Mouse (Mus musculus) ES-Bruce4 (cell line): ENCODE data around the gene Ssbp4. TPM values are rescaled to one million over a fixed set of nuclear protein-coding genes. Genes with fewer than 3 reads are reported as not detected.

Experiments used
- H3K27ac ChIP-seq: 2 replicates; pipeline ENCODE4 v1.5.1; 2012; ENCODE audit warnings: low read length, inconsistent platforms; ENCODE audit not compliant: insufficient read depth
- H3K27me3 ChIP-seq: 2 replicates; pipeline ENCODE4 v1.6.1; 2012; ENCODE audit warnings: mild to moderate bottlenecking, low read length, inconsistent platforms; ENCODE audit not compliant: control insufficient read depth, poor library complexity, insufficient read depth, severe bottlenecking
- H3K36me3 ChIP-seq: 2 replicates; pipeline ENCODE4 v1.6.1; 2012; ENCODE audit warnings: inconsistent platforms, mild to moderate bottlenecking, low read length, moderate library complexity; ENCODE audit not compliant: control insufficient read depth, poor library complexity, insufficient read depth, severe bottlenecking
- H3K4me1 ChIP-seq: one replicate; pipeline ENCODE4 v1.8.1; 2011; ENCODE audit warnings: low read length; ENCODE audit not compliant: control insufficient read depth, insufficient read depth
- H3K4me3 ChIP-seq: 2 replicates; pipeline ENCODE4 v1.5.1; 2011; ENCODE audit warnings: low read depth, mild to moderate bottlenecking, low read length
- H3K9ac ChIP-seq: 2 replicates; pipeline ENCODE4 v1.6.1; 2012; ENCODE audit warnings: low read depth, mild to moderate bottlenecking, inconsistent platforms; ENCODE audit not compliant: poor library complexity, severe bottlenecking
- H3K9me3 ChIP-seq: replicated peaks from 2 replicates; pipeline ENCODE4 v1.6.1; 2012; ENCODE audit warnings: mild to moderate bottlenecking, low read length, inconsistent platforms; ENCODE audit not compliant: control insufficient read depth, poor library complexity, insufficient read depth, severe bottlenecking
- CTCF ChIP-seq: IDR thresholded peaks from one replicate; pipeline ENCODE4 v1.8.1; 2011; ENCODE audit warnings: low read depth, low read length
- EP300 ChIP-seq: IDR thresholded peaks from 2 replicates; pipeline ENCODE4 v1.6.1; 2011; ENCODE audit warnings: low read depth, low read length; ENCODE audit not compliant: insufficient read depth
- POLR2A ChIP-seq: IDR thresholded peaks from one replicate; pipeline ENCODE4 v1.8.1; 2011; ENCODE audit warnings: low read length; ENCODE audit not compliant: insufficient read depth
- polyA plus RNA-seq: library from polyadenylated mRNA; stranded (reverse); fragments of >200 nt; gene quantifications from 2 replicates; pipeline ENCODE4 v1.2.4, GENCODE M21; 2011; ENCODE audit warnings: low read depth; ENCODE audit not compliant: missing spikeins, insufficient read depth, insufficient read length

Gene Ssbp4
- polyA plus RNA-seq, 1 experiment, result 50.2 TPM

DNA sequence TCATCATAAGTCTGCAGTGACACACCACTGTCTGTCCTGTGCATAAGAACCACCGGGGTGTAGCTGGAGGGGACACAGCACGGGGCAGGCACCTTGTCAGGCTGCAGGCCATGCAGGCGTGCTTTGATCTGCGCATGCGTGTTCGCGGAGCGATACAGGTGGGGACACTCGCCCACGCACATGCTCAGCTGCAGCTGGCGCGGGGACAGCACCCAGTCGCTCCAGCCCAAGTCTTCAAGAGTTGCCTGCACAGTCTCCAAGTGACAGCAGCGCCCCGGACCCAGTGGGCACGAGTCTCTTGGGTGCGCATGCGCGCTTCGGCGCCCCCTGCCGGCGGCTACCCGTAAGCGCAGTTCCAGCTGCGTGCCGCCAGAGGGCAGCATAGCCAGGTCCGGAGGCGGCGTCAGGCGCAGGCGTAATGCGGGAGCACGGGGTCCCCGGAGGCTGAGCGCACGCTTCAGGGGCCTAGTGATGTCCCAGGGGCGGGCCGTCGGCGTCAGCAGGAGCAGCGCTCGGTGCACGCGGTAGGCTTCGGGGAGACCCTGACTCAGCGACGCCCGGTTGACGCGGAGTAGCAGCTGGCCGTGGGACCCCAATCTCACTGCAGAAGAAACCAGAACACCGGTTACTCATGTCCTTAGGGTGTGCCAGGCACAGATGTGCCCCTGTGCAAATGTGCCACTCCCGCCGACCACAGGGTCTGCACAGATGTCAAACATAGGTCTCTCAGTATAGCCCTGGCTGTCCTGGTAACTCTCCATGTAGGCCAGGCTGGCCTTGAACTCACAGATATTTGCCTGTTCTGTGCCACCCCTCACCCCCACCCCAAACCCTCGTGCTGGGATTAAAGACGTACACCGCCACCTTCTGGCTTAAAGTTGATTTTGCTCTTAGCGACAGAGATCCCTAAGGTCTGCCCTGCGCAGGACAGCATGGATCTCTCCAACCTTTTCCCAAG lies 21.2 kb upstream of the Ssbp4 start:
- 0 out of 2 replicates have a peak, but pooled peaks cover under 1% of the 10 kb centered on the region for H3K9me3 ChIP-seq
- peaks cover 4% of the 10 kb centered on the region for H3K4me1 ChIP-seq
- peak overlapping the region; percentile 62 for H3K4me3 ChIP-seq
- H3K27ac ChIP-seq, result peak overlapping the region; percentile 82
- H3K9ac ChIP-seq, result peak overlapping the region; percentile 69
- H3K36me3 ChIP-seq, result no peaks in the 10 kb centered on the region
- no peaks in the 10 kb centered on the region for H3K27me3 ChIP-seq
- TF ChIP-seq CTCF, result peak; percentile 100
- no peak for TF ChIP-seq POLR2A
- TF ChIP-seq EP300, result peak; percentile 64; the same call in 1 of the 2 replicates

DNA sequence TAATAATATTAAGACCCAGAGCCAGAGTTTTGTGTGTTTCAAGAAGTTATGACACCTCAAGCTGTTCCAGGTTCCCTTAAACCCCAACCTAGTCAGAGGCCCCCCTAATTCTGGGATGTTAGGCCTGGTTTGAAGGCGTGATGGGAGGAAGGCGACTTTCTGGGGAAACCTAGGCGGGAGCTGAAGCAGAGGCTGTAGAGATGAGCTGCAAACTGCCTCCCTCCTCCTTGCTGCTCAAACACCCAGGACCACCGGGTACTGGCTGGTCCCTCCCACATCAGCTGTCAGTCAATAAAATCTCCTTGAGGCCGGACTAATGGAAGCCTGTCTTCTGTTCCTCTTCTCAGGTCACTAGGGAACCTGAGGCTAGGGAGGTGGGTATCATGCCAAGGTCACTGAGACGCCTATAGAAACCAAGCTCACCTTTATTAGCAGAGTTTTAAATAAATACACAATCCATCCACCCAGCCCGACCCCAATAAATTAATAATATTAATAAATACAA lies 20.4 kb upstream of the Ssbp4 start:
- Histone ChIP-seq H3K27me3 (no peaks in the 10 kb centered on the region), H3K9ac (peak overlapping the region; percentile 69; the same call in 1 of the 2 replicates), H3K36me3 (no peaks in the 10 kb centered on the region), H3K4me3 (no peak overlapping the region), H3K27ac (no peak overlapping the region), H3K4me1 (peaks cover 4% of the 10 kb centered on the region), H3K9me3 (0 out of 2 replicates have a peak, but pooled peaks cover 2% of the 10 kb centered on the region)
- TF ChIP-seq CTCF (no peak), POLR2A (no peak), EP300 (no peak)

DNA sequence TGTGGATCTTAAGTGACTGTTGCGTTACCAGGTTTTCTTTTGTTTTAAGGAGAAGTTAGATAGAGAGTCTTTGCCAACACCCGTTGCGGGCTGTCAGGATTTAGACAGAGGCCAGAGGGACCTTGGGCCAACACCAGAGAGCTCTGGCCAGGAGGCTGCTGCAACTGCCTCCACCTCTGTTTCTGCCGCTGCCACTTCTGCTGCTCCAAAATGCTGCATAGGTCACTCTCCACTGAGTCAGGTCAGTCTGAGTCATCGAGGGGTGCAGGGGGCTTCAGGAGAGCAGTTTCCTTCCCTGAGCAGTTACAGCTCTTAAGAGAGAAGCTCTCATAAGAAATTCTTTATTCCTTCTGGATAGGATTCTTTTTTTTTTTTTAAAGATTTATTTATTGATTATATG lies 18.4 kb upstream of the Ssbp4 start:
- no peak overlapping the region for H3K4me3 ChIP-seq
- H3K4me1 ChIP-seq, result no peaks in the 10 kb centered on the region
- H3K27me3 ChIP-seq, result no peaks in the 10 kb centered on the region
- no peaks in the 10 kb centered on the region for H3K36me3 ChIP-seq
- H3K27ac ChIP-seq, result no peak overlapping the region
- TF ChIP-seq CTCF (no peak), EP300 (no peak), POLR2A (no peak)
- H3K9me3 ChIP-seq, result 0 out of 2 replicates have a peak, but pooled peaks cover 2% of the 10 kb centered on the region
- H3K9ac ChIP-seq, result no peak overlapping the region

DNA sequence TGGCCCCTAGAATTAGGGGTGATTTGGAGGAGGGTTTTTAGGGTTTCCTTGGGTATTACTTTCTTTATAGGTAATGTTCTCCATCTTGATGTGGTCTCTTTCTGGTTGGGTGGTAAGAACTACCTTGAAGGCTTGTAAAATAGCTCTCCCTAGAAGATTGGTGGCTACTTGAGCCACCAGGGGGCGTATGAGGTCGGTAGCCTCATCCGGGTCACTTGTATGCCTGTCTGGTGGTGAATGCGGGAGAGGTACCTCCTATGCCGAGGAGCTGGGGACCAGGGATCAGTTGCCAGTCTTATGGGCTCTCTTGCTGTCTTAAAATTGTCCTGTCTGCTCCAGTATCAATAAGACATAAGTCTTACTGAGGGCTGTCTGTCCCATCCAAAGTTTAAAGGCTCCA lies 16.4 kb upstream of the Ssbp4 start:
- Histone ChIP-seq H3K9ac (peak overlapping the region; percentile 45), H3K27ac (no peak overlapping the region)
- TF ChIP-seq POLR2A (no peak), EP300 (no peak), CTCF (peak; percentile 74)

DNA sequence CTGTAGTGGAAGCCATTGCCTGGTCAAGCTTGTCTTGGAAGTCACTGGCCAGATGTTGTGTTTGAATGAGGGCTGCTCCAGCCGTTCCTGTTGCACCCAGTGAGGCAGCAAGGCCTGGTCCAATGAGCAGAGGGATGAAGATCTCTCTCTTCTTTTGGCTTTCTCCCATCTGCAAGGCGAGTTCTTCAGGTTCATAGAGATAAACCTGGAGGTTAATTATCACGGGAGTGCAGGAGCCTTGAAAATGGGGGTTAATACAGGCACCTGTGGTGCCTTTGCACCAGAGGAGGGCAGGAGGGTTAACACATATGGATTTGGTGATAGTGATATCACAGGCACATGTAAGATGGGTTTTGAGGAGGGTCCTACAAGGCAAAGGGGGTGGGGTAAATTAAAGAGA lies 13.5 kb upstream of the Ssbp4 start:
- peaks cover 4% of the 10 kb centered on the region for H3K4me1 ChIP-seq
- H3K27ac ChIP-seq, result no peak overlapping the region
- TF ChIP-seq CTCF (no peak), POLR2A (no peak), EP300 (no peak)

More for the DNA sequence above, 16.4 kb upstream of the Ssbp4 start:
- 0 out of 2 replicates have a peak, but pooled peaks cover 2% of the 10 kb centered on the region for H3K9me3 ChIP-seq
- no peaks in the 10 kb centered on the region for H3K27me3 ChIP-seq
- H3K36me3 ChIP-seq, result no peaks in the 10 kb centered on the region
- no peaks in the 10 kb centered on the region for H3K4me1 ChIP-seq
- no peak overlapping the region for H3K4me3 ChIP-seq

DNA sequence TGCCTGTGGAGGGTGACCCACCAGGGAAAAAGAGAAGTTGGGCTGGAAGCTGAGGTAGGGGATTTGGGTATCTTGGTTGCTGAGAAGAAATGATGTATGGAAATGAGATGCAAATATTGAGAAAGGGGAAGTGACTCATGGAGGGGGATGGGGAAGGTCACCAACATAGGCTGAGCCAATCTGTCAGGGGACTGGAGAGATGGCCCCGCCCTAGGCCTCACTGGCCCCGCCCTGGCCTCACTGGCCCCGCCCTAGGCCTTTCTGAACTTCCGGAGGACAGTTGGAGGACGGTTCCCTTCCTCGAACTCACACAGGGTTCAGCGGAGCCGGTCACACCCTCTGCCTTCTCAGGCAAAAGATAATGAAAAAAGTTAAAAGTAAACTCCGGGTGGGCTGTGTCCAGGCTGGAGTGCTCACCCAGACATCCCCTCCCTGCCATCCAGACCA lies 10.2 kb upstream of the Ssbp4 start:
- peak; percentile 67; the same call in 1 of the 2 replicates for TF ChIP-seq EP300
- TF ChIP-seq CTCF, result no peak
- TF ChIP-seq POLR2A, result peak; percentile 82
- H3K27ac ChIP-seq, result peak overlapping the region; percentile 87
- H3K4me1 ChIP-seq, result peaks cover 4% of the 10 kb centered on the region
- no peaks in the 10 kb centered on the region for H3K9me3 ChIP-seq
- peak overlapping the region; percentile 33 for H3K4me3 ChIP-seq
- no peaks in the 10 kb centered on the region for H3K27me3 ChIP-seq
- no peaks in the 10 kb centered on the region for H3K36me3 ChIP-seq
- peak overlapping the region; percentile 36 for H3K9ac ChIP-seq

More for the DNA sequence above, 13.5 kb upstream of the Ssbp4 start:
- no peaks in the 10 kb centered on the region for H3K36me3 ChIP-seq
- H3K27me3 ChIP-seq, result no peaks in the 10 kb centered on the region
- 0 out of 2 replicates have a peak, but pooled peaks cover 2% of the 10 kb centered on the region for H3K9me3 ChIP-seq
- no peak overlapping the region for H3K9ac ChIP-seq
- no peak overlapping the region for H3K4me3 ChIP-seq
